Mouse (Mus musculus): ENCODE measurements around the gene Ccdc188.

Ccdc188 gene

DNA sequence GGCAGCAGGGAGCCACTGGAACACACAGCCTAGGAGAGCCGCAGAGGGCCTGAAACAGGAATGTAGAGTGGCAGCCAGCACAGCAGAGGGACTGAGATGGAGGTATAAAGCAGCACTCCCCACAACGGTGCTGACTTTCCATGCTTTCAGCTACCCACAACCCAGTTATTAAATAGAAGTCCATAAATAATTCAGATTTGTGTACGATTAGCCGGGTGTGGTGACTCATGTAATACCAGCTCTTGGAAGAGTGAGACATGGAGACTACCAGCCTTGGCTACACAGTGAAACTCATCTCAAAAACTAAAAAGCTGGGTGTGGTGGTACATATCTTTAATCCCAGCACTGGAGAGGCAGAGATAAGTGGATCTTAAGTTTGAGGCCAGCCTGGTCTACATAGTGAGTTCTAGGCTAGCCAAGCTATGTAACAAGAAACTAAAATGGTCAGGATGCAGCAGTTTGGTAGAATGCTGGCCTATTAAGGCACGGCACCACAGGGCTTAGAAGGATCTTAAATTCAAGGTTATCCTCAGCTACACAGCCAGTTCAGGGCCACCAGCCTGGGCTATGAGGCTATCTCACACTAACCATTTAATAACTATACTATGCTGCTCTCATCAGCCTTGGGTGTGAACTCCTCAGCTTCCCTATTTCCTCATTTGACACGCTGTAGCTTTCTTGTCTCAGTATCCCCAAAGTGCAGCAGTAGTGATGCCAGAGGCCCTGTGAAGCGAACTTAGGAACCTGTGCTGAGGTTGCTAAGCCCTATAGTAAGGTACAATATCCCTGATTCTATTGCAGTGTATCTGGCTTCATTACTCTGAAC is 19.2 kb downstream of the Ccdc188 start:
- no peak for DNase-seq

DNA sequence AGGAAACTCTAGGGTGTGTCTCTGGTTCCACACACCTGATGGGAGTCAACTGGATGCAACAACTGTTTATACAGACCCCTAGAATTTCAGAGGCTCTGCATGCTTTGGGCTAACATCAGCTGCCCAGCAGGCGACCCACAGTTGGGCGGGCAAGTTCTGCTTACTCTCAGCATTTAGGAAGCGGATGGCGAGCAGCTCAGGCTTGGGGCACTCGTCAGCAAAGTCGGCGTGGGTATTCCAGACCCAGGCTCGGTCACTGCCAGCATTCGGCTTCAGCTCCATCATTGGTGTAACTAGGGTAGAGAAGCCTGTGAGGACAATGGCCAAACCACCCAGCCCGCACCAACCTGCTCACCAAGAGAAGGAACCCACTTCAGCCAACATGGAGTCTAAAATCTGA is 23.9 kb downstream of the Ccdc188 start:
- no peak for DNase-seq

DNA sequence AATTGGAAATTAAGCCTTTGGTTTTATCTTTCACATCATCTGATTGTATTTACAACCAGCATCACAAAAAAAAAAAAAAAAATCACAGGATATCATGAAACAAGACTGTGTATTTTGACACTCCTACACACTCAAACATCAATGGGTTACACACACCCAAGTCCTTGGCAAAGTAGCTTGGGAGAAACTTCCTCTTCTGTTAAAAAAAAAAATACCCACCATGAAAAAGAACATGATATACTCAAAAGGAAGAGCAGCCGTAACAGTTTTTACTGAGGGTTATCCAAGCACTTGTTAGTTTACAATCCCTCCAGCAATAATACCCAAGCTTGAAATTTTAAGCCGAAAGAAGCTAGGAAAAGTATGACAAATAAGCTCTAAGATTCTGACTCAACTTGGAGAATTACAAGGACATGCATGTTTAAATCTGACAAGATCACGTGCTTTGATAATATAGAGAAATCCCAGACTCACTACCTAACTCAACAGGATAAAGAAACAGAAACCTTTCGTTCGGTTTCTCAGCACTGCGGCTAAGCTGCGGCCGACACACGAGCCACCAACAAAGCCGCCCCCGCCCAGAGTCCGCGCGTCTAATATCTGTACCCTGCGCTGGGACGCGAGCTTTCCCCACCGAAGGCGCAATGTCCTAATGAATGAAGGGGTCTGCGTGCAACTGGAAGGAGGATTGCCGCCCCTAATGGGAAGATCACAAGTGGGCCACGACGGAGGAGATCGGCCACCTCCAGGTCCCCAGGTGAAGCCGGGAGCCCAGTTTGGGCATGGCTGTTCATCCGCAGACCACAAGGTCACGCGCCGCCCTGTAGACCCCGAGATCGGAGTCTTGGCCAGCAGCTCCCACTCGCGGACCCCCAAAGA is 30.1 kb downstream of the Ccdc188 start:
- no peak for DNase-seq

DNA sequence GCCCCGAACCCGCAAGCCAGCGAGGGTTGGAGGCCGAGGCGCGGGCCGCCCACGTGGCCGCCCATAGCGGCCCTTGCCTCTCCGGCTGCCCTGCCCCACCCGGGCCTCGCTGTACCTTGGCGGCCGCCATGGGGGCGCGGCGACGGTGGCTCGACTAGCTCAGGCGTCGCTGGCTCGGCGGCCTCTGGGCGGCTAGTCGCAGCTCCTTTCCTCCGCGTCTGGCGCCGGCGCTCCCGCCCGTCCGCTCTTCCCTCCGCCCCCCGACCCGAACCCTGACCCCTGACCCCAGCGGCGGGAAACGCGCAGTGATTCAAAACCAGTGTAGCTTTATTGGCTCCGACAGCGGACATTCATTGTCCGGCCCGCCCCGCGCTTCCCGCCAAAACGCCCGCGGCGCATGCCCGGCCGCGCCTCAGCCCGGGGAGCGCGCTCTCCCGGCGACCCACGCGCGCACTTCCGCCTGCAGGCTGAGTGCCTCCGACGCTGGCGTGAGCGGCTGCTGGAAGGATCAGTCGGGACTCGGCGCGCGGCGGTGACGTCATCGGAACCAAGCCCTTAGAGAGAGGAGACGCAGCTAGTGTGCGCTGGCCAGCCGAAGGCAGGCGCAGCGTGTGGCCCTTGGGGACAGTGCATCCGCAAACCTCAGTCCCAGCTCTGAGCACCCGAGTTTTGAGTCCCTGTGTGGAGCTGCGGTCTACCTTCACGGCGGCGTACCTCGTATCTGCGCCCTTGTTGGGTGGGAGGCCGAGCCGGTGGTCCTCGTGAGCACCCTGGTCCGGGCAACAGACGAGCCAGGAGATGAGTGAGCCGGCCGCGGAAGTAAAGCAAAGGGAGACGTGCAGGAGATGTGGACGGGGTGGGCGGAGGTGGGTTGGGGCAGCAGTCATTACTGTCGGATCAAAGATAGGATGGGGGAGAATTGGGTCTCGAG is 31.0 kb downstream of the Ccdc188 start, which contains the start of the genes Trmt2a and Ranbp1:
Trmt2a (plus strand) TSS at position 247 of the 931 bp plus-strand sequence.
Ranbp1 (minus strand) TSS at position 300 of the 931 bp plus-strand sequence.
- DNase-seq, result peak; percentile 98 to 99

DNA sequence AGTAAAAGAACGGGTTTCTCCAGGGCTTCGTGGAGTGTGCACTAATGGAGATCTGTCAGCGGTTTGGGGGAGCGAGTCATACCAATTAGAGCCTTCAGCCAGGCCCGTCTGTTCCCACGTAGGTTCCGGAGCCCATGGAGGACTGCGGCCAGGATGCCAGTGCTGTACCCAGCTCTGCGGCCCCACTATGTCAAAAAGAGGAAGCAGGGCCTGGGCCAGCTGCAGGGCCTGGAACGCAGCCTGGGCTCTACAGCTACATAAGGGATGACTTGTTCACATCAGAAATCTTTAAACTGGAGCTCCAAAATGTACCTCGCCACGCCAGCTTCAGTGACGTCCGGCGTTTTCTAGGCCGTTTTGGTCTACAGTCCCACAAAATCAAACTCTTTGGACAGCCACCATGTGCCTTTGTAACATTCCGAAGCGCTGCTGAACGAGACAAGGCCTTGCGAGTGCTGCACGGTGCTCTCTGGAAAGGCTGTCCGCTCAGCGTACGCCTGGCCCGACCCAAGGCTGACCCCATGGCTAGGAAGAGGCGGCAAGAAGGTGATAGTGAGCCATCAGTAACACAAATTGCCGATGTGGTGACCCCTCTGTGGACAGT is 31.8 kb downstream of the Ccdc188 start:
- peak; percentile 44 to 57 for DNase-seq

DNA sequence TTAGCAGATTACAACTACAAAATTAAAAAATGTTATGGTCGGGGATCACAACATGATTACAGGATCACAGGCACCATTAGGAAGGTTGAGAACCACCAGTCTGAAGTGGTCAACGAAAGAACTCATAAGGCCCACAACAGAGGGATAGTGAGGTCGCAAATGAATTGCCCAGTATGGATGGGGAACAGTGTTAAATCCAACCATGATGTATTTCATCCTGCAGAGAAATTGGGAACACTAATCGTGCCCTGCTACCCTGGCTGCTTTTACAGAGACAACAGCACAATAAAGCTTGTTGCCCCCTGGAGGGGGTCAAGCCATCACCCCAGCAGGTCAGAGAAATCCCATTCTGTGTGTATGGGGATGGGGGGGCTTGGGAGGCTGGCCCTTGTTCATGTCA is 32.6 kb downstream of the Ccdc188 start:
- no peak for DNase-seq

DNA sequence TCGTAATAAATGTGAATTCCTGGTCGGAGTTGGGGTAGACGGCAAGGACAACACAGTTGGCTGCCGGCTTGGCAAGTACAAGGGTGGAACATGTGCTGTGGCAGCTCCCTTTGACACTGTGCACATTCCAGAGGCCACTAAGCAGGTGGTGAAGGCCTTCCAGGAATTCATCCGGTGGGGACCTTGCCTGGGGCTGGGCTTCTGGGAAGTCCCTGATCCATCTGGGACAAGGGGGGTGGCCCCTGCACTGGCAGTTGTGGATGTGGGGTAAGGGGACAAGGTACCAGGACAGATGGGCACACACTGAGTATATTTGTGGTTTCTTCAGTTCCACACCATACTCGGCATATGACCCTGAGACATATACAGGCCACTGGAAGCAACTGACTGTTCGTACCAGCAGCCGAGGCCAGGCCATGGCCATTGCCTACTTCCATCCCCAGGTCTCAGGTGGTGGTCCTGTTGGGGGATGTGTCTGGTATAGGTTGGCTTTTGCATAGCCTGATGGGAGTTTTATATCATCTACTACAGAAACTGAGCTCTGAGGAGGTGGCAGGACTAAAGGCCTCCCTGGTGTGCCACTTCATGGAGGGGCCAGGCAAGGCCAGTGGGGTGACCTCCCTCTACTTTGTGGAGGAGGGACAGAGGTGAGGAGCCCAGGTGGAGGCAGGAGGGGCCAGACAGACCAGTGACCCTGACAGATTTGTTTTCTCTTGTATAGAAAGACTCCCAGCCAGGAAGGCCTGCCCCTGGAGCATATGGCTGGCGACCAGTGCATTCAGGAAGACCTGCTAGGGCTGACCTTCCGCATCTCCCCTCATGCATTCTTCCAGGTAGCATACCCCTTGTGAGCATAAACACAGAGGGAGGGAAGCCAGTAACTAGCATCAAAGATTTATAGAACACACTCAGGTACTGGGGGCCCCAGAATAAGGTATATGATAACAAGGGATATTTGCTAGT is 33.4 kb downstream of the Ccdc188 start:
- DNase-seq, result no peak

DNA sequence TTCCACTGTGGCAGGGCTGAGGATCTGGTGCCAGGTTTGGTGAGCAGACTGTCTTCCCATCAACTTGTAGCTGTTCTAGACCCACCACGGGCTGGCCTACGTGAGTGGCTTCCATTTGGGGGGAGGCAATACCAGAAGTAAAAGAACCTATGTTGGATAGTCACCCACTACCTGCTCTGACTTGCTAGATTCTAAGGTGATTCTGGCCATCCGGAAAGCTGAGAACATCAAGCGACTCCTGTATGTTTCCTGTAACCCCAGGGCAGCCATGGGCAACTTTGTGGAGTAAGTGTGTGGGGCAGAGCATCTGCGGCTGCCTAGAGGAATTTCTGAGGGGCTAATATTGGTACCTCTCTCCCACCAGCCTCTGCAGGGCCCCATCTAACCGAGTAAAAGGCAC is 35.1 kb downstream of the Ccdc188 start:
- no peak for DNase-seq

DNA sequence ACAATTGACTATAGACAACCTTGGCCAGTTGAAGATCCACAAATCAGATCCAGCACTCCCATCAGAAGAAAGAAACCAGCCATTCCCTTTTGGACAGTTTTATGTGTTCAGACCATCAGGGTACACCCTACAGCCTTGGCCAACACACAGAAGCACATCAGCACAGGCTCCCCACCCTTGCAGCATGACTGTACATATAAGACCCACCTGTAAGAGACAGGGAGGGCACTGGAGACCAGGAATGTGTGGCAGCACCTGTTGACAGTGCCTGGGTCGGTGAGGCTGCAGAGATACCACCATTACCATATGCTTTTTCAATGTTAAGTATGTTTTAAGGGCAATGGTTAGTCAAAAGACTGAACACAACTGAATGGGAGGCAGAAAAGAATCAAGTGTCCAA is 36.2 kb downstream of the Ccdc188 start:
- DNase-seq, result no peak

DNA sequence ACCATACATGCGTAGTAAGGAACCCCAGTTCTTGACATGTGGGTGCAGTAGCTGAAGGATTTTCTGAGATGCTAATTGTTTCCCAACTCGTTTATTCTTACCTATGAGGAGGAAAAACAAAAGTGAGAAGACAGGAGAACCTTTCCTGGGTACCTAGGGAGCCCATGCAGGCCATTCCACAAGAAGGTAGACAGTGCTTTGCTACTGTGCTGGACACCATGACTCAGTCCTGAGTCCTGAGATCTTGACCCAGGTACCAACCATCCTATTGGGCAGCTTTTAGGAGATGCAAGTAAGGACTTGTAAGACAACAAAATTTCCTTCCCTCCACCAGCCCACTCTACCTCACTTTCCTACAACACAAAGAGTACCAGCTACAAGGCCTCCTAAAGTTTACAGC is 40.5 kb downstream of the Ccdc188 start, which contains the start of gene Gm49776:
Gm49776 (minus strand) TSS at position 101 of the 400 bp plus-strand sequence.
- DNase-seq, result no peak

DNA sequence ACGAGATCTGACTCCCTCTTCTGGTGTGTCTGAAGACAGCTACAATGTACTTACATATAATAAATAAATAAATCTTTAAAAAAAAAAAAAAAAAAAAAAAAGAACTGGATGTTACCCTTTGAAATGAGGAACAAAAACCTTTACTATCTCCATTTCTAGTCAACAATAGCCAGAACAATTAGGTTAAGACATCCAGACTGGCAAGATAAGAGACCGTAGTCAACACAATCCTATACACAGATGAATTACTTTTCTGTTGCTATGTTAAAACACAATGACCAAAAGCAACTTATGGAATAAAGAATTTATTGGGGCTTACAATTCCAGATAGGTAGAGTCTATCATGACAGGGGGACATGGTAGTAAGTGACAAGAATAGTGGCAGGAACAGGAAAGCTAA is 47.3 kb downstream of the Ccdc188 start:
- no peak for DNase-seq

DNA sequence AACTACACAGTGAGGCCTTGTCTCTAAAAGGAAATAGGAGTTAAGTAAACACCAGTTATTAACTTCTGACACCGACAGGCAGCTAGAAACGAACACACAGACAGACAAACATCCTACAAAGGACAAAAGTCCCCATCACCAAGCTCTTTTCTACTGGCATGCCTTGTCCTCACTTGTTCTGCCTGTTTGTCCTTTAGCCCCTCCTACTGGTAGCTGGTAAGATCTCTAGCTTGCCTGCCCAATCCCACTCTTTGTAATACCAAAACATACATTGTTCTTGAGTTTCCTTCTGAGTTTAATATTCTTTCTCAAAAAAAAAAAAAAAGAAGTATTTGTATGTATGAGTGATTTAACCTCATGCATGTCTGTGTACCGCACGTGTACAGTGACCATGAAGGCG is 50.5 kb downstream of the Ccdc188 start:
- no peak for DNase-seq
